Mouse (Mus musculus): Measurements from ENCODE around the gene 4921524J17Rik. TPM values are rescaled to one million over a fixed set of nuclear protein-coding genes. Genes with fewer than 3 reads are reported as not detected.

4921524J17Rik gene
- total RNA-seq (2015; ENCODE audit: low replicate concordance) (10.5 and 21.8 TPM in 2 replicates), total RNA-seq (2017; ENCODE audit: low replicate concordance) (5.3 and 11.7 TPM in 2 replicates)

DNA sequence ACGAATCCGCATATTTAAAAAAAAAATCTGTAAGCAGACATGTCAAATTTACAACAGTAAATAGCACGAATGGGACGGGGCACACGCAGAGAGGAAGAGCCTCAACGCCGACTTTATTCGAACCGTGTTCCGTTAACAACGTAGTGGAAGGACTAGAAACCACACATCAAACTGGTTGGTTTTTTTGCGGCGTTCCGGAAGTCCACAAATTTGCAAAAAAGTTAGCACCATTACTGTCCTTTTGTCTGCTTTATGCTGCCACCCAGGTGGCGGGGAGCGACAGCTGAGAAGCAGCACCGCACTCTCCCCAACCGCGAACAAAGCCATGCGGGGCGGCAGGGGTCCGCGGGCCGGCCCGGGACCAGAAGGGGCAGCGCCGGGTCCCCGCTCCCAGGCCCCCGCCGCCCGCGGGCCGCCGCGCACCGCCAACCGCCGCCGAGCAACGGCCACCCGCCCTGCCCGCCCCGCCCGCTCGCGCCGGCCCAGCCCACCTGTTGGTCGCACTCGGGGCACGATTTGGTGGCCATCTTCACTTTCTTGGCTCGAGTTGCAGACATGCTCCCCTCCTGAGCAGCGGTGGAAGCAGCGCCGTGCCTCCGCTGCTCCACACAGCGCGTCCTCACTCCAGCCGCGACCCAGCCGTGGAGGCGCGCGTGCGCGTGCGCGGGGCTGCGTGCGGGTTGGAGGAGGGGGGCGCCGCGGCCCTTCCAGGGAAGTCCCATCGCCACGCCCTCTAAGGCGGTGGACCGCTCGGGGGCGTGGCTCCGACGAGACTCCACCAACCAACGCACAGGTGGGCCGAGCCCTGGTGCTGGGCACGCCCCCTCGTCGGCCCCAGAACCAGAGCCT, at the start of gene 4921524J17Rik:
TSS of gene 4921524J17Rik (minus strand) at position 666 of the 849 bp plus-strand sequence.
- ATAC-seq (replicated peaks; ENCODE audit: low FRiP score, poor library complexity, severe bottlenecking) = peak; percentile 98

GRCm38 (mm10) chr8:85482427-85482826, 49.8 kb upstream of the 4921524J17Rik start:
- no peak for ATAC-seq (replicated peaks; ENCODE audit: low FRiP score, poor library complexity, severe bottlenecking)

GRCm38 (mm10) chr8:85481900-85482299, 49.3 kb upstream of the 4921524J17Rik start:
- ATAC-seq (replicated peaks; ENCODE audit: low FRiP score, poor library complexity, severe bottlenecking) = no peak

DNA sequence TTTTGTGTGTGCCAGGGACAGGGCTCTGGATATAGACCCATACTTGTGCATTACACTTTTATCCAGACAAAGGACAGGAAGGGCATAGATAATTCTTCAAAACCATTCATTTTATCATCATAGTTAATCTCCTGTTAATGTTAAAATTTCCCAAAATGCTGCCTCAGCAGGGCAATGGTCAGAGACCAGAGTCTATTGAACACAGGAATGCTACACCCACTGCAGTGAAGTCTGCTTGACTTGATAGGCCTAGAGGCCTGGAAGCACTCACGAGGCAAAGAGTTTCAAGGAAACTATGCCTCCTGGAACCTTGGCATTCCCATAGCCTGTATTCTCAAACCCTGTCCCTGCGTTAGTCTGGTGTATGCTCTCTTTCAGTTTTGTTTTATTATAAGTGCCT, 47.1 kb upstream of the 4921524J17Rik start:
- no peak for ATAC-seq (replicated peaks; ENCODE audit: low FRiP score, poor library complexity, severe bottlenecking)

GRCm38 (mm10) chr8:85478397-85478796, 45.8 kb upstream of the 4921524J17Rik start:
- no peak for ATAC-seq (replicated peaks; ENCODE audit: low FRiP score, poor library complexity, severe bottlenecking)

- no peak for ATAC-seq (replicated peaks; ENCODE audit: low FRiP score, poor library complexity, severe bottlenecking)
These were observed 44.4 kb upstream of the 4921524J17Rik start for GRCm38 (mm10) chr8:85476970-85477545.

DNA sequence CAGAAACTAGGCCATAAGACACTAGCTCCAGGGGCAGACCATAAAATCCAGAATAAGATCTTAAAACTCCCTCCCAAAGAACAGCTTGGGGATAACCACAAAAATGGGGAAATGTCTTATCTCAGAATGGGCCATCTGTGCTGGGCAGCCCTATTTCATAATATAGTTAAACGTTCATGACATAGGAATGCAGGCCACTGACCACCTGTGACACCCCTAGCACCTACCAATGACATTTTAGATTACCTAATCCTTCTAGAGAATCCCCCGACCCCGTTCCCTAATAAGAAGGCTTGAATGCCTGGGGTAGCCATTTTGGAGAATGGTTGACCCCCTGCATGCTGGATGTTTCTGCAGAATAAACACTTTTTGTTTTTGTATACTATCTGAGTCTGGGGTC, 42.3 kb upstream of the 4921524J17Rik start:
- no peak for ATAC-seq (replicated peaks; ENCODE audit: low FRiP score, poor library complexity, severe bottlenecking)

GRCm38 (mm10) chr8:85473246-85473645, 40.6 kb upstream of the 4921524J17Rik start:
- ATAC-seq (replicated peaks; ENCODE audit: low FRiP score, poor library complexity, severe bottlenecking) = no peak

DNA sequence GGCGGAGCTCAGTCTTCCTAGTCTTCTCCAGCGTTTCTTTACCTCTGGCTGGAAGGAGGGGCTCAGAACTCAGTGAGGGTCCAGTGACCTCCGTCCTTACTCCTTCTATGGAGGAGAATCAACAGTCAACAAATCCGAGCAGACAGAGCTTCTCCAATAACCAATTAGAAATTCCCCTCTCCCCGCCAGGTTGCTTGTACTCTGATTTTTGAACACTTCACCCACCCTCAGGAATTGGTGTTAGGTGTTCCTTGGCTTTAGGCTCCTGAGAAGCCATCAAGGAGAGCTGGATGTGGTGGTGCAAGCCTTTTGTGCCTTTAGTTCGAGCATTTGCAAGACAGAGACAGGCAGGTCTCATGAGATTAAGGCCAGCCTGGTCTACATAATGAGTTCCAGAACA, 40.2 kb upstream of the 4921524J17Rik start:
- no peak for ATAC-seq (replicated peaks; ENCODE audit: low FRiP score, poor library complexity, severe bottlenecking)

DNA sequence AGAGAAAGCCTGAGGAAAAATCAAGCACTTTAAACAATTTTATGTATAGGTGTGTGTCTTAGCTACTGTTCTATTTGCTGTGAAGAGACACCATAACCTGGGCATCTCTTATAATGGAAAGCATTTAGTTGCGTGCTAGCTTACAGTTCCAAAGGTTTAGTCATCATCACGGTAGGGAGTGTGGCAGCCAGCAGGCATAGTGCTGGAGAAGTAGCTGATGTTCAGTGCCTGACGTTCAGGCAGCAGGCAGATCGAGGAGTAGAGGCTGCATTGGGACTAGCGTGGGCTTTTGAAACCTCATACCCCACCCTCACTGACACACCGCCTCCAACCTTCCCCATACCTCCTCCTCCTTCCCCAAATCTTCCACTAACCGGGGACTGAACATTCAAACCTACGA, 38.1 kb upstream of the 4921524J17Rik start:
- ATAC-seq (replicated peaks; ENCODE audit: low FRiP score, poor library complexity, severe bottlenecking) = no peak

DNA sequence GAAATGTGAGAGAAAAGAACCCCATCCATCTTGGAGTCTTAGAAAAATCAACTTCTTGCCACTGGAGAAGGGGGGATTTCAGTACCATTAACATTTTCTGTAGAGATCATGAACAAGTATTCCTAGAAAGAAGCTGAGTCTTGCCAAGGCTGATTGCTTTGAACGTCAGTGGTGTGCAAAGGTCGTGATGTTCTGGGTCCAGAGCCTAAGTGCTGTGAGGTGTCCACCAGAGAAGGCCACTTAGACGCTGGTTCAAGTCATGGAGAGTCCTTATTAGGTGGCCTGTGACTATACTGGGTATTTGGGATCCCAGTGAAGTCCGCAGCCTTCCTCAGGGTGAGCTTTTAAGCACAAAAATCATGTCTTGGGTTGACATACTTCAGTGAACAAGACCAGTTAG, 33.4 kb upstream of the 4921524J17Rik start:
- no peak for ATAC-seq (replicated peaks; ENCODE audit: low FRiP score, poor library complexity, severe bottlenecking)

DNA sequence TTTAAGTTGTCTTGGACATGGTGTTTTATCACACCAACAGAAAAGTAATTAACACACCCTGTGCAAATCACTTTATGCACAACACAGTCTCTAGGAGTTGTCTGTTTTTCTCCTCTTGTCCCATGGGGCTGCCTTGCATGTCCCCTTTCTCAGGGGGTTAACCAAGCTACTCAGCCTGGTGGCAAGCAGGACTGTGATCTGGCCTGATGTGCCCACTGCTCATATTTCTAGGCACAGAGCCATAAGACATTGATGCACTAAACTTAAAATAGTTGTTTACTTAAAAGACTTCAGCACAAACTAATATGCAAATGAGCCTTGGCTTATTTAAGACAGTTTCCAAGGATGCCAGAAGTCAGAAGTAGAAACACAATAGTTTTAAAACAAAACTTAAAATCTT, 31.7 kb upstream of the 4921524J17Rik start:
- ATAC-seq (replicated peaks; ENCODE audit: low FRiP score, poor library complexity, severe bottlenecking) = no peak

- no peak for ATAC-seq (replicated peaks; ENCODE audit: low FRiP score, poor library complexity, severe bottlenecking)
These were observed 29.8 kb upstream of the 4921524J17Rik start for GRCm38 (mm10) chr8:85462441-85462840.

GRCm38 (mm10) chr8:85461377-85461776, 28.7 kb upstream of the 4921524J17Rik start:
- ATAC-seq (replicated peaks; ENCODE audit: low FRiP score, poor library complexity, severe bottlenecking) = no peak

DNA sequence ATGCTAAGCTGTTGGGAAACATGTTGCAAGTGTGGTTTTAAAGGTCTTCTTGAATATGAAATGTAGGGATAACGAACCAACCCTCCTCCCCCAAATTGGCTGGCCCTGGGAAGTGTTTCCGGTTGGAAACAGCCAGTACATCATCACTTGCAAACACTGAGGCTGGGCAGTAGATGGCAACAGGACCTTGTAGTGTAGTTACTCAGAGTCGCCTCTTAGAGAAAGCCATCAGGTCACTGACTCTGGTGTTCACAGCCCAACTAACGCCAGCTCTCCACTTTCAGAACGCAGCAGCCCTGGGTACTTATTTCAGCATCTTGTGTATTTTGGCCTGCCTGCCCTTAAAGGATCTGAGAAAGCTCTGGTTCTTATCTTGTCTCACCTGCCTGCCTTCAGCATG, 28.2 kb upstream of the 4921524J17Rik start:
- ATAC-seq (replicated peaks; ENCODE audit: low FRiP score, poor library complexity, severe bottlenecking) = no peak

GRCm38 (mm10) chr8:85459582-85459981, 26.9 kb upstream of the 4921524J17Rik start:
- no peak for ATAC-seq (replicated peaks; ENCODE audit: low FRiP score, poor library complexity, severe bottlenecking)

GRCm38 (mm10) chr8:85456536-85456935, 23.9 kb upstream of the 4921524J17Rik start:
- ATAC-seq (replicated peaks; ENCODE audit: low FRiP score, poor library complexity, severe bottlenecking) = no peak

DNA sequence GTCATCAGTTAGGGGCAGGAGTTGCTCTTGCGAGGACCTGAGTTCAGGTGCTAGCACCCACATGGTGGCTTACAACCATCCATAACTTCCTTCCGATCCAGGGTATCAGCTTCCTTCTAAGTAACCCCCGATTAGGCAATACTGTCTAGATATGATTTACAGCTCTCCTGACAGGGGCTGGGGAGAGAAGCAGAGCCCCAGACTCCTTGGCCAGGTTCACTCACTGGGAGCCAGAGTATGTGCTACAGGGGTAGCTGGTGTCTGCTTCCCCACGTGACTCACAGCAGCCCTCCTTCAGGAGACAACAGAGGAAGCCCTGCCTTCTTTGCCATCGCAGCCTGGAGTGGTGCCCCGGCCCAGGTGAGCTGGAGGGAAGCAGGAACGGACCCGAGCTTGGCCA, 22.1 kb upstream of the 4921524J17Rik start:
- no peak for ATAC-seq (replicated peaks; ENCODE audit: low FRiP score, poor library complexity, severe bottlenecking)

DNA sequence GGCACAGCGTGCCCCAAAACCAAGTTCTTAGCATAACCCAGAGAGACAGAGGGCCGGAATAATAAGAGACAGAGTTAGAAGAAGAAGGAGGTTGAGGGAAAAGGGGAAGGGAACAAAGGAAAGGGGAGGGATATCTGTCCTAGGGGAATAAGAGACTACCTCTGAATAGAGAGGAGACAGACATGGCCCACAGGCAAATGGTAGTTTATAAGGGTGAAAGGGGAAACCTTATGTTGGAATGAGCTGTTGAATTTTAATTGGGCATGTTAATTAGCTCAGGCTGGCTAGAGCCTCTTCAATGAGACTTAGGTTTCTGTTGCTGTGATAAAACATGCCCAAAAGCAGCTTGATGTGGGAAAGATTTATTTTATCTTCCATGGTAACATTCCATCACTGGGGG, 20.6 kb upstream of the 4921524J17Rik start:
- ATAC-seq (replicated peaks; ENCODE audit: low FRiP score, poor library complexity, severe bottlenecking) = no peak

GRCm38 (mm10) chr8:85452328-85452727, 19.7 kb upstream of the 4921524J17Rik start:
- ATAC-seq (replicated peaks; ENCODE audit: low FRiP score, poor library complexity, severe bottlenecking) = no peak

DNA sequence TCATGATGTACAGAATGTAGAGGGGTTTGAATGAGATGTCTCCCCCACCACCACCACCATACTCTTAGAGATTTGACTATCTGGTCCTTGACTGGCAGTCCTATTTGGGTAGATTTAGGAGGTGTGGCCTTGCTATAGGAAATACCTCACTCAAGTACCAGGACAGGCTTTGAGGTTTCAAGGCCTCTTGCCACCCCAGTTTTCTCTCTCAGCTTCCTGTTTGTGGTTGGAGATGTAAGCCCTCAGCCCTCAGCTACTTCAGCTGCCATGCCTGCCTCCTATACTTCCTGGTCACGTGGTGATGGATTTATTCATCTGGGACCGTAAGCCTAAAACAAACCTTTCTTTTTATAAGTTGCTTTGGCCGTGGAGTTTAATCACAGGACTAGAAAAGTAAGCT, 17.7 kb upstream of the 4921524J17Rik start:
- ATAC-seq (replicated peaks; ENCODE audit: low FRiP score, poor library complexity, severe bottlenecking) = no peak
